Mouse (Mus musculus) embryonic fibroblast, embryonic 13.5 days (primary cell): ENCODE measurements around the gene Olfr705. TPM values are rescaled to one million over a fixed set of nuclear protein-coding genes. Genes with fewer than 3 reads are reported as not detected.
"Not testable (repeated sequence)": the region's sequence is repeated elsewhere in the genome, so short reads cannot be mapped to it uniquely, and the experiment has no call there.

Source experiments
- H3K27ac ChIP-seq: 2 replicates; pipeline ENCODE4 v1.5.1; 2012; ENCODE audit warnings: low read length, control low read depth, inconsistent platforms; ENCODE audit not compliant: insufficient read depth
- H3K4me1 ChIP-seq: 2 replicates; pipeline ENCODE4 v1.6.1; 2011; ENCODE audit warnings: low read length; ENCODE audit not compliant: control insufficient read depth, insufficient read depth
- H3K4me3 ChIP-seq: 2 replicates; pipeline ENCODE4 v1.5.1; 2011; ENCODE audit warnings: mild to moderate bottlenecking, control low read depth, low read length; ENCODE audit not compliant: insufficient read depth
- CTCF ChIP-seq: IDR thresholded peaks from 2 replicates; pipeline ENCODE4 v1.5.1; 2011; ENCODE audit warnings: mild to moderate bottlenecking, control low read depth, low read length, moderate library complexity, borderline replicate concordance; ENCODE audit not compliant: insufficient read depth
- POLR2A ChIP-seq: IDR thresholded peaks from 2 replicates; pipeline ENCODE4 v1.6.1; 2011; ENCODE audit warnings: low read depth, mild to moderate bottlenecking, control low read depth, low read length, moderate library complexity
- polyA plus RNA-seq: library from polyadenylated mRNA; stranded (reverse); fragments of >200 nt; gene quantifications from 2 replicates; pipeline ENCODE4 v1.2.4, GENCODE M21; 2011; ENCODE audit warnings: low read depth; ENCODE audit not compliant: missing spikeins, insufficient read length

Gene Olfr705
- not detected in 2 replicates for polyA plus RNA-seq

- TF ChIP-seq POLR2A (no peak), CTCF (no peak)
These were observed at the start of gene Olfr705 for GRCm38 (mm10) chr7:106876791-106877190. Olfr705 (minus strand) TSS chr7:106876891.

DNA sequence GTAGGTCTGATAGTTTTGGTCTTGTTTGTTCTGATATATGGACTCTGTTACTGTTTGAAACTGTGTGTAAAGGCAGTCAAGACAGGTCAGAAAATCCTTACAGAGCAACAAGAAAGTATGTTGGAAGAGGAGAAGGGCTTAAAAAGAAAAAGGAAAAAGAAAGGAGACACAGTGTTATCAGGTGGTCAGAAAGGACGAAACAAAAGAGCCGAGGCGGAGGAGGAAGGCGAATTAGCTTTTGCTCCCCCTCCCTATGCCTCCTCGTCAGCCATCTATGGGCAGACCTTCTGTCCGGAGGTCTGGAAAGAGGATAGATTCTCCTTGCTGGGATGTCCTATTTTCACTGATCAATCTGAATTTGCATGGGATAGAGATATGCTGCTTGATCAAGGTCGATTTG is 44.3 kb upstream of the Olfr705 start:
- not testable (repeated sequence) for H3K27ac ChIP-seq, H3K4me3 ChIP-seq, H3K4me1 ChIP-seq

More at GRCm38 (mm10) chr7:106876791-106877190, at the start of gene Olfr705:
- Histone ChIP-seq H3K27ac (no peak within 1 kb of the TSS), H3K4me1 (no peaks in the 10 kb centered on the region), H3K4me3 (no peak within 1 kb of the TSS)

DNA sequence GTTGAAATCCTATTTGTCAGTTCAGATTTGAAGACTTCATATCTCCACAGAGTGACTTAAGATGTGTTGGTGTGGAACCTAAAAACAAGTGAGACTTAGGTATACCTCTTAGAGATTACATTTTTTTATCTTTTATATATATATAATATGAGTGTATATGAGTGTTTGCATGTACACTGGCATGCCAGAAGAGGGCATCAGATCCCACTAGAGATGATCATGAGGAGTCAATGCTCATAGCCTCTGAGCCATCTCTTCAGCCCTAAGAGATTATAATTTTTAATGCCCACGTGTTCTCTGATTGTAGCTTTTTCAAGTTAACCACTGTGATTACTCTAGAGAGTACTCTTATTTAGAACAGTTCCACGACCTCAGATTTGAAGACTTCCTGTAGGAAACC is 31.0 kb upstream of the Olfr705 start, which contains the start of gene Olfr1532-ps1:
Olfr1532-ps1 (plus strand) TSS at position 326 of the 400 bp plus-strand sequence.
- H3K4me1 ChIP-seq, result no peaks in the 10 kb centered on the region
- no peak within 1 kb of the TSS for H3K27ac ChIP-seq
- TF ChIP-seq POLR2A, result no peak
- no peak for TF ChIP-seq CTCF
- no peak within 1 kb of the TSS for H3K4me3 ChIP-seq

DNA sequence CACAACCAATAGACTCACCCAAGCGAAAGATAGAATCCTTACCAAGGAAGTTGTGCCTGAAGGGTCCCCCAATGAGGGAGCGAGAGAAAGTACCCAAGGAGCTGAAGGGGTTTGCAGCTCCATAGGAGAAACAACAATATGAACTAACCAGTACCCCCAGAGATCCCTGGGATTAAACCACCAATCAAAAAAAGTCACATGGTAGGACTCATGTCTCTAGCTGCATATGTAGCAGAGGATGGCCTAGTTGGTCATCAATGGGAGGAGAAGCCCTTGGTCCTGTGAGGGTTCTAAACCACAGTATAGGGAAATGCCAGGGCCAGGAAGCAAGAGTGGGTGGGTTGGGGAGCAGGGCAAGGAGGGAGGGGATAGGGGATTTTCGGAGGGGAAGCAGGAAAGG is 24.4 kb upstream of the Olfr705 start, which contains the start of gene Olfr707:
Olfr707 (minus strand) TSS at position 101 of the 400 bp plus-strand sequence.
- not testable (repeated sequence) for H3K27ac ChIP-seq, H3K4me3 ChIP-seq, H3K4me1 ChIP-seq

- TF ChIP-seq CTCF, result no peak
- no peak for TF ChIP-seq POLR2A
- no peak within 1 kb of the TSS for H3K4me3 ChIP-seq
- no peak within 1 kb of the TSS for H3K27ac ChIP-seq
These were observed 11.4 kb upstream of the Olfr705 start, which contains the start of gene Olfr706 for GRCm38 (mm10) chr7:106888062-106888461. Olfr706 (minus strand) TSS chr7:106888162.

DNA sequence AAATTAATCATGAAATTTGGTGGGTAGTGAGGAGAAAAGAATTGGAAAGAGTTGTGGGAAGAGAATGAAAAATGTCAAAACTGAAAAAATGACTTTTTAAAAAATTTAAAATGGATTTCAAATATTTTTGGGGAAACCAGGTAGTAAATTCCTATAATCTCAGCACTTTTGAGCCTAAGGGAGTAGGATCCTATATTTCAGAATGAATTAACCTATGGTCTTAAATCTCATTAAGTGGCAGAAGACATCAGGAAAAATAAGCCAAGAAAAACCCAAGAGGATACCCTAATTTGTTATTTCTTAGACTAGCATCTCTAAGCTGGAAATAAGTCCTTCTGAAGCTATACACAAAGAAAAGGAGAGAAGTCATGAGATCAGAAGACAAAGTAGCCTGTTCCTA is 13.8 kb downstream of the Olfr705 start, which contains the start of gene Olfr704:
Olfr704 (plus strand) TSS at position 301 of the 400 bp plus-strand sequence.
- no peaks in the 10 kb centered on the region for H3K4me1 ChIP-seq
- no peak for TF ChIP-seq POLR2A
- no peak for TF ChIP-seq CTCF
- no peak within 1 kb of the TSS for H3K4me3 ChIP-seq

More at GRCm38 (mm10) chr7:106888062-106888461, 11.4 kb upstream of the Olfr705 start, which contains the start of gene Olfr706:
- no peaks in the 10 kb centered on the region for H3K4me1 ChIP-seq

GRCm38 (mm10) chr7:106843060-106843459 is 33.6 kb downstream of the Olfr705 start, which contains the start of gene Olfr703:
Olfr703 (plus strand) TSS chr7:106843360.
- Histone ChIP-seq H3K27ac (no peak within 1 kb of the TSS), H3K4me3 (no peak within 1 kb of the TSS), H3K4me1 (no peaks in the 10 kb centered on the region)
- TF ChIP-seq POLR2A (no peak), CTCF (no peak)

More for the DNA sequence above, 13.8 kb downstream of the Olfr705 start, which contains the start of gene Olfr704:
- H3K27ac ChIP-seq, result no peak within 1 kb of the TSS

DNA sequence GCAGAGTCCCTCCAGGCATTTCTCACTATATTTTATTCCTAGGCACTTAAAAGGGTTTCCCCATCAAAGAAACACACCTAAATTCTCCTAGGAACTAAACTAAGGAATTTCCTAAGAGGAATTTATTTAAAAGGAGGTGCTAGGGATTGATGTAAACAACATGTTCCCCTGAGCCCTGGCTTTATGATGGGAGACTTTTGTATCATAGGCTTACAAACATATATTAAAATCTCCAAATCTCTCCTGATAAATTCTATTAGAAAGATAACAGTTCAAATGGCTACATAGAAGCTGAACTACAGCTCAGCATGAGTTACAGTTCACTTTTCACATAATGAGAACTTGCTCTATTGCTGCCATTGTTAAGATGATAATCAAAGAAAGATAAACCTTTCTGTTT is 42.9 kb downstream of the Olfr705 start, which contains the start of gene Olfr702:
Olfr702 (minus strand) TSS at position 101 of the 400 bp plus-strand sequence.
- H3K4me3 ChIP-seq, result no peak within 1 kb of the TSS
- no peaks in the 10 kb centered on the region for H3K4me1 ChIP-seq
- no peak within 1 kb of the TSS for H3K27ac ChIP-seq
- TF ChIP-seq POLR2A (no peak), CTCF (no peak)

Other genes starting within 250 kb of the Olfr705 start
- gene Olfr693, start 196.3 kb downstream of the Olfr705 start, polyA plus RNA-seq, result not detected in 2 replicates
- not detected in 2 replicates for gene Olfr694, start 185.1 kb downstream of the Olfr705 start, polyA plus RNA-seq
- not detected in 2 replicates for gene Olfr695, start 160.5 kb downstream of the Olfr705 start, polyA plus RNA-seq
- not detected in 2 replicates for gene Olfr697, start 134.4 kb downstream of the Olfr705 start, polyA plus RNA-seq
- gene Olfr698, start 121.5 kb downstream of the Olfr705 start, polyA plus RNA-seq, result not detected in 2 replicates
- not detected in 2 replicates for gene Olfr699, start 83.7 kb downstream of the Olfr705 start, polyA plus RNA-seq
- gene Olfr700, start 68.1 kb downstream of the Olfr705 start, polyA plus RNA-seq, result not detected in 2 replicates
- gene Olfr701, start 62.8 kb downstream of the Olfr705 start, polyA plus RNA-seq, result not detected in 2 replicates
- gene Olfr702, start 43.0 kb downstream of the Olfr705 start, polyA plus RNA-seq, result not detected in 2 replicates
- gene Olfr703, start 33.5 kb downstream of the Olfr705 start, polyA plus RNA-seq, result not detected in 2 replicates
- not detected in 2 replicates for gene Olfr704, start 13.7 kb downstream of the Olfr705 start, polyA plus RNA-seq
- not detected in 2 replicates for gene Olfr706, start 11.3 kb upstream of the Olfr705 start, polyA plus RNA-seq
- not detected in 2 replicates for gene Olfr707, start 24.4 kb upstream of the Olfr705 start, polyA plus RNA-seq
- not detected in 2 replicates for gene Olfr1532-ps1, start 31.1 kb upstream of the Olfr705 start, polyA plus RNA-seq
- gene Olfr709-ps1, start 55.3 kb upstream of the Olfr705 start, polyA plus RNA-seq, result not detected in 2 replicates
- gene Olfr710, start 71.4 kb upstream of the Olfr705 start, polyA plus RNA-seq, result not detected in 2 replicates
- not detected in 2 replicates for gene Olfr6, start 87.0 kb upstream of the Olfr705 start, polyA plus RNA-seq
- not detected in 2 replicates for gene Olfr711, start 98.6 kb upstream of the Olfr705 start, polyA plus RNA-seq
- not detected in 2 replicates for gene Olfr2, start 129.2 kb upstream of the Olfr705 start, polyA plus RNA-seq
- gene Olfr713, start 154.3 kb upstream of the Olfr705 start, polyA plus RNA-seq, result not detected in 2 replicates
- not detected in 2 replicates for gene Olfr714, start 194.1 kb upstream of the Olfr705 start, polyA plus RNA-seq
- not detected in 2 replicates for gene Olfr17, start 216.3 kb upstream of the Olfr705 start, polyA plus RNA-seq
- gene Olfr715b, start 233.5 kb upstream of the Olfr705 start, polyA plus RNA-seq, result not detected in 2 replicates